Mouse (Mus musculus) hindbrain, embryonic 15.5 days (tissue): ENCODE results near the gene Fem1a. TPM values are rescaled to one million over a fixed set of nuclear protein-coding genes. Genes with fewer than 3 reads are reported as not detected.
"Not testable (repeated sequence)": the region's sequence is repeated elsewhere in the genome, so short reads cannot be mapped to it uniquely, and the experiment has no call there.

Experiments
- ATAC-seq: fragments of 200-750 bp; cut with Nextera tagmentation; 2 replicates; pipeline ENCODE4 v1.8.0; 2017; ENCODE audit warnings: low read depth, moderate number of reproducible peaks, moderate TSS enrichment; ENCODE audit not compliant: low FRiP score
- H3K27ac ChIP-seq: fragments of 300-500 bp; sonication (generic); replicated peaks from 2 replicates; pipeline ENCODE4 v1.5.1; 2015; ENCODE audit warnings: mild to moderate bottlenecking, inconsistent platforms
- H3K27me3 ChIP-seq: fragments of 300-500 bp; sonication (generic); 2 replicates; pipeline ENCODE4 v1.6.1; 2015; ENCODE audit warnings: control low read depth, inconsistent platforms
- H3K36me3 ChIP-seq: fragments of 300-500 bp; sonication (generic); 2 replicates; pipeline ENCODE4 v1.6.1; 2015; ENCODE audit warnings: control low read depth, inconsistent platforms
- H3K4me1 ChIP-seq: fragments of 300-500 bp; sonication (generic); replicated peaks from 2 replicates; pipeline ENCODE4 v1.6.1; 2015; ENCODE audit warnings: control low read depth, inconsistent platforms
- H3K4me2 ChIP-seq: fragments of 300-500 bp; sonication (generic); 2 replicates; pipeline ENCODE4 v1.6.1; 2015; ENCODE audit warnings: moderate library complexity, mild to moderate bottlenecking, inconsistent platforms
- H3K4me3 ChIP-seq: fragments of 300-500 bp; sonication (generic); 2 replicates; pipeline ENCODE4 v1.5.1; 2015; ENCODE audit warnings: mild to moderate bottlenecking, inconsistent platforms
- H3K9ac ChIP-seq: fragments of 300-500 bp; sonication (generic); 2 replicates; pipeline ENCODE4 v1.6.1; 2015; ENCODE audit warnings: inconsistent platforms
- H3K9me3 ChIP-seq: fragments of 300-500 bp; sonication (generic); 2 replicates; pipeline ENCODE4 v1.6.1; 2016; ENCODE audit warnings: control low read depth, inconsistent platforms
- WGBS: fragments of 180-500 bp; shearing (Covaris S2); methylation state at CpG from one replicate; pipeline ENCODE4 v1.1.7; 2015; 5-methylcytosine and 5-hydroxymethylcytosine counted together
- polyA plus RNA-seq: library from polyadenylated mRNA; unstranded; fragments of >200 nt; fragmentation: Nextera tagmentation; extraction: Ambion mirVana; gene quantifications from 2 replicates; pipeline ENCODE4 v1.2.1, GENCODE M21; 2015

Gene Fem1a
- polyA plus RNA-seq, 1 experiment from 2014 or later: 18.8 TPM

GRCm38 (mm10) chr17:56257181-56257894, 728 bp downstream of the Fem1a start:
- Histone ChIP-seq H3K4me1 (peaks cover 62% of the 10 kb centered on the region), H3K4me3 (peak overlapping the region; percentile 54), H3K27ac (peak overlapping the region; percentile 86), H3K27me3 (no peaks in the 10 kb centered on the region), H3K4me2 (peak overlapping the region; percentile 95), H3K9ac (peak overlapping the region; percentile 52), H3K36me3 (peaks cover 31% of the 10 kb centered on the region), H3K9me3 (no peaks in the 10 kb centered on the region)
- 11% methylated on average over 56 of the region's 58 CpGs for WGBS
- ATAC-seq: no peak

GRCm38 (mm10) chr17:56258269-56258668, 1.7 kb downstream of the Fem1a start:
- Histone ChIP-seq H3K4me3 (peak overlapping the region; percentile 54), H3K4me1 (peaks cover 70% of the 10 kb centered on the region), H3K36me3 (peaks cover 36% of the 10 kb centered on the region), H3K4me2 (peak overlapping the region; percentile 95)
- not testable (repeated sequence) for H3K27ac ChIP-seq, H3K9ac ChIP-seq, H3K27me3 ChIP-seq, H3K9me3 ChIP-seq, ATAC-seq
- WGBS: 95% methylated on average over 19 of the region's 19 CpGs

GRCm38 (mm10) chr17:56258812-56259211, 2.2 kb downstream of the Fem1a start:
- not testable (repeated sequence) for H3K4me3 ChIP-seq, H3K27me3 ChIP-seq, ATAC-seq, H3K9ac ChIP-seq, H3K9me3 ChIP-seq, H3K27ac ChIP-seq
- Histone ChIP-seq H3K4me1 (peaks cover 70% of the 10 kb centered on the region), H3K4me2 (peak overlapping the region; percentile 95), H3K36me3 (peaks cover 37% of the 10 kb centered on the region)
- 88% methylated on average over 2 of the region's 2 CpGs for WGBS

- Histone ChIP-seq H3K27me3 (no peaks in the 10 kb centered on the region), H3K4me2 (peak overlapping the region; percentile 95), H3K9ac (no peak overlapping the region), H3K9me3 (no peaks in the 10 kb centered on the region), H3K36me3 (peaks cover 37% of the 10 kb centered on the region), H3K27ac (no peak overlapping the region), H3K4me1 (peaks cover 70% of the 10 kb centered on the region), H3K4me3 (no peak overlapping the region)
- no peak for ATAC-seq
- WGBS: 90% methylated on average over 10 of the region's 10 CpGs
Observed at GRCm38 (mm10) chr17:56259301-56260037, 2.9 kb downstream of the Fem1a start.

GRCm38 (mm10) chr17:56261166-56261565, 4.6 kb downstream of the Fem1a start:
- peaks cover 59% of the 10 kb centered on the region for H3K4me1 ChIP-seq
- no peak overlapping the region for H3K9ac ChIP-seq
- H3K36me3 ChIP-seq: peaks cover 37% of the 10 kb centered on the region
- no peaks in the 10 kb centered on the region for H3K27me3 ChIP-seq
- no peak overlapping the region for H3K4me2 ChIP-seq
- no peaks in the 10 kb centered on the region for H3K9me3 ChIP-seq
- no peak overlapping the region for H3K4me3 ChIP-seq
- ATAC-seq: no peak
- H3K27ac ChIP-seq: no peak overlapping the region
- 70% methylated on average over 3 of the region's 3 CpGs for WGBS

GRCm38 (mm10) chr17:56262645-56263094, 6.1 kb downstream of the Fem1a start:
- Histone ChIP-seq H3K27me3 (no peaks in the 10 kb centered on the region), H3K36me3 (peaks cover 37% of the 10 kb centered on the region), H3K4me3 (no peak overlapping the region), H3K4me1 (peaks cover 54% of the 10 kb centered on the region), H3K27ac (no peak overlapping the region), H3K9ac (no peak overlapping the region), H3K9me3 (no peaks in the 10 kb centered on the region), H3K4me2 (no peak overlapping the region)
- WGBS: 85% methylated on average over 3 of the region's 3 CpGs
- no peak for ATAC-seq

- peak; percentile 59; the same call in 1 of the 2 replicates for ATAC-seq
Observed at GRCm38 (mm10) chr17:56264020-56264419, 7.4 kb downstream of the Fem1a start.

GRCm38 (mm10) chr17:56265011-56265410, 8.4 kb downstream of the Fem1a start:
- Histone ChIP-seq H3K4me3 (no peak overlapping the region), H3K9me3 (no peaks in the 10 kb centered on the region), H3K4me1 (peaks cover 42% of the 10 kb centered on the region), H3K27me3 (no peaks in the 10 kb centered on the region), H3K9ac (no peak overlapping the region), H3K36me3 (peaks cover 22% of the 10 kb centered on the region), H3K27ac (no peak overlapping the region), H3K4me2 (no peak overlapping the region)
- ATAC-seq: no peak
- 94% methylated on average over 4 of the region's 4 CpGs for WGBS

More at GRCm38 (mm10) chr17:56264020-56264419, 7.4 kb downstream of the Fem1a start:
- no peak overlapping the region for H3K4me2 ChIP-seq
- no peak overlapping the region for H3K9ac ChIP-seq
- H3K27me3 ChIP-seq: no peaks in the 10 kb centered on the region
- no peak overlapping the region for H3K27ac ChIP-seq
- peaks cover 47% of the 10 kb centered on the region for H3K4me1 ChIP-seq
- H3K4me3 ChIP-seq: no peak overlapping the region
- H3K9me3 ChIP-seq: no peaks in the 10 kb centered on the region
- H3K36me3 ChIP-seq: peaks cover 32% of the 10 kb centered on the region
- WGBS: 20% methylated on average over 8 of the region's 8 CpGs

- no peak overlapping the region for H3K4me2 ChIP-seq
- no peak overlapping the region for H3K9ac ChIP-seq
- peaks cover 34% of the 10 kb centered on the region for H3K4me1 ChIP-seq
- no peaks in the 10 kb centered on the region for H3K27me3 ChIP-seq
- no peaks in the 10 kb centered on the region for H3K9me3 ChIP-seq
- 96% methylated on average over 3 of the region's 3 CpGs for WGBS
- no peak overlapping the region for H3K4me3 ChIP-seq
- H3K36me3 ChIP-seq: peaks cover 16% of the 10 kb centered on the region
- no peak overlapping the region for H3K27ac ChIP-seq
- ATAC-seq: no peak
Observed at GRCm38 (mm10) chr17:56265869-56266268, 9.3 kb downstream of the Fem1a start.

- H3K9me3 ChIP-seq: no peaks in the 10 kb centered on the region
- no peak overlapping the region for H3K4me3 ChIP-seq
- H3K27me3 ChIP-seq: no peaks in the 10 kb centered on the region
- no peak overlapping the region for H3K27ac ChIP-seq
- 63% methylated on average over 3 of the region's 3 CpGs for WGBS
- peaks cover 30% of the 10 kb centered on the region for H3K4me1 ChIP-seq
- H3K4me2 ChIP-seq: no peak overlapping the region
- ATAC-seq: no peak
- H3K36me3 ChIP-seq: peaks cover 12% of the 10 kb centered on the region
- no peak overlapping the region for H3K9ac ChIP-seq
Observed at GRCm38 (mm10) chr17:56266271-56266670, 9.7 kb downstream of the Fem1a start.

- Histone ChIP-seq H3K27ac (peak overlapping the region; percentile 76), H3K36me3 (no peaks in the 10 kb centered on the region), H3K4me3 (peak overlapping the region; percentile 38), H3K4me1 (peaks cover 12% of the 10 kb centered on the region), H3K9me3 (no peaks in the 10 kb centered on the region), H3K4me2 (peak overlapping the region; percentile 63), H3K9ac (peak overlapping the region; percentile 38), H3K27me3 (no peaks in the 10 kb centered on the region)
- peak; percentile 89 for ATAC-seq
- 24% methylated on average over 12 of the region's 12 CpGs for WGBS
Observed at GRCm38 (mm10) chr17:56269153-56269630, 12.6 kb downstream of the Fem1a start.

- Histone ChIP-seq H3K4me1 (peaks cover 12% of the 10 kb centered on the region), H3K4me2 (peak overlapping the region; percentile 63), H3K9me3 (no peaks in the 10 kb centered on the region), H3K4me3 (peak overlapping the region; percentile 38), H3K27ac (peak overlapping the region; percentile 76), H3K27me3 (no peaks in the 10 kb centered on the region), H3K9ac (peak overlapping the region; percentile 12; the same call in 1 of the 2 replicates), H3K36me3 (no peaks in the 10 kb centered on the region)
- WGBS: 68% methylated on average over 3 of the region's 3 CpGs
- ATAC-seq: peak; percentile 19; the same call in 1 of the 2 replicates
Observed at GRCm38 (mm10) chr17:56269741-56270140, 13.1 kb downstream of the Fem1a start.
